Mouse (Mus musculus) cerebellum, adult 8-10 months (tissue): ENCODE data around the gene Gm17087.
A peak's percentile ranks its signal among the peaks of the same experiment; 100 is the strongest.

Experiments used
- DNase-seq: peaks from one replicate; pipeline ENCODE4 v3.0.0; 2022

The Gm17087 gene

DNA sequence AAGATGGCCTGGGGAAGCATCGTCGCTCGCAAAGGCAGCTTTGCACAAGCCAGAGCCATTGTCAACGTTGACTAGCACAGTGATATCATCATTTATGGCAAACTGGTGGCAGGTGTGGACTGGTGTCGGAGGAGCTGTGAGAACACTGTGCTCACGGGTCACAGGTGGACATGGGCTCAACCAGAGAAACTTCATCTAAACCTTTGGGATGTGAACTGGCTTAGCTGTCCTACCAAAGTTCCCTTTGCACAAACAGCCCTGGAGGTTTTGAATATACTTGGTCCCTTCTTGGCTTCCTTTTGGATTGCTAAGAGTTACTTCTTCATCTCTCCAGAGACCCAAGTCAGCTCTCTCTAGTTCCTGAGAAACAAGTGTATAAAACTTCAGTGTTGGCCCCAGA lies at the start of gene Gm17087:
Gene Gm17087 (minus strand): TSS at position 101 of the 400 bp plus-strand sequence.
- no peak for DNase-seq

DNA sequence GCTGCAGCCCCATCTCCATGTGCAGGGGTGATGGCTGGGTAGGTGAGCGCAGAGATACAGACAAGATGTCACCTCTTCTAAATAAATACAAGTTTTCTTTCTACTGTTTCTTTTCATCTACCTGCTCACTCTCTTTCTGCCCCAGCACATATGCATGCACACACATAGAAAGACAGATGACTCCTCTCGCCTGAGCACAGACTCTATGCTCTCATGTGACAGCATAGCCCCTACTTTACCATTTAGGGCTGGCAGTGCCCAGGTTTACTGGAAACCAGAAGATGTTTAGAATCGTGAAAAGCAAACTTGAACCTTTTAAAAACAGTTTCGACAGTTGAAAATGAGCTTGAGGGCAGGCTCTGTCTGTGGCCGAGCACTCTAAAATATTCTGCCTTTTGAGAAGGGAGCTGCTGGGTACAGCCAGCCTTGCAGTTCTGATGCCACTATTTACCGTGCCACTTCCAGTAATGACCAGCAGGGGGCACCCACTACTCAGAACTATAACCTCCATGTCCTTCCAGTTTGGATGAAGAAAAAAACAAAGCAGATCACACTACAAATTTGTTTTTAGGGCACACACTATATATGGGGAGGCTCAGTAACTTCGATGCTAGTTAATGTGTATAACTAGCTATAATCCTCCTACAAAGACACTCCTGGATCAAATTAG lies 47.3 kb upstream of the Gm17087 start:
- DNase-seq, result peak; percentile 90

DNA sequence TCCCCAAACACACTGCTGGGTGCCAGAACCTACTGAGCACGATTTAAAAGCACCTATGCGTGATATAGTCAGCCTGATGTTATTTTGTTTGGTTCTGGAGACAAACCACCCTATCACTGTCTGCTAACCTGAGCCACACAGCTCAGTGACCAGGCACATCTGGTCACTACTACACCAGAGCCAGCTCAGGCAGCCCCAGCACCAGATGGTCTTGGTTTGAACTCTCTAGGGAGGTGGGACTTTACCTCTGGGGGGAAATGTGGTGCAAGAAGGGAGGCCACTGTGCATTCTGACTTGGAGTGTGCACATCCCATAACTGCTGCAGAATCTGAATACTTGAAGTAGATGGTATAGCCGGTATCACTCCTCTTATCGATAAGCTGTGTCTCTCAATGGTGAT lies 45.2 kb upstream of the Gm17087 start:
- no peak for DNase-seq

DNA sequence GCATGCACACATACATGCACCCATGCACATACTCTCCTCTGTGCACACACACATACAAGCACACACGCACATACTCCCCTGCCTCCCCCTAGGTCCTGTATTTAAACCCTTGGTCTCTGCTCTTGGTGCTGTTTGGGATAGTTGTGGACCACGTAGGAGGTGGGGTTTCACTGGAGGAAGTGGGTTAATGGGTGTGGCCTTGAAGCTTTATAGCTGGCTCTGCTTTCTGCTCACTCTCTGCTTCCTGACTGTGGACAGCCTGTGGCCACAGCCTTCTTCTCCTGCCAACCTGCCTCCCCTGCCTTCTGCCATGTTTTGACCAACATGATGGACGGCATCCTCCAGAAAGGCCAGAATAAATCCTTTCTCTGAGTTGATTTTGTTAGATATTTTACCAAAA lies 39.9 kb upstream of the Gm17087 start:
- DNase-seq, result no peak

DNA sequence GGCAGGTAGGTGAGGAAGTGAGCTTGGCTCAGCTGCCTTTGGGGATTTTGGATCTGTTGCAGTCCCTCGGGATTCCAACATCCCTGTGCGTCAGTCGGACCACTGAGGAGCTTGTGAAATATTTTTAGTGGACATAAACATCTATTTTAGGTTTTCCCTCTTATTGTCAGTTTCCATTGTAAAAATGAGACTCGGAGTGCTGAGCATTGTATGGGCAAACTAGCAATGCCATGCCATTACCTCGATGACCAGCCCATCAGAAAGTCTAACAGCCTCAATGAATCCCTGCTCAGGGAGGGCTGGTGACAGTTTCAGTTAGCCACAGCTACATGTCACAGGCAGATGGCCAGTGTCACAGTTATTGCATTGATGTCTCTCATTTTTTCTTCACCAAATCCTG lies 39.2 kb upstream of the Gm17087 start:
- DNase-seq, result no peak

DNA sequence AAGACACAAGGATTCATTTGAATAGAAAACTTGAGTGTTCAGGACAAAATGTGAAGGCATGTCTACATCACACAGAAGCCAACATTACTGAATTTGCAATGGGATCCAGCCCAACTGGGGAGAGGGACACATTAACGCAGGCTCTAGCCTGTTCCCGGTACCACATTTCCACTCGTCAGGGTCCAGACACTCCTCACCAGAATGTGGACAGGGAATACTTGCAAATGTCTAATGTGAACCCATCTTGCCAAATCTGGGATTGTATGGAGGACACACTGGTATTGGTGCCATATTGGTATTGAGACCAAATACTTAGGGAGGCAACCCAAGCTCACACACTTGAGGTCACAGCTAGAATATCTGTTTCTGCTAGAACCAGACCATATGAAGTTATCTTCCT lies 36.2 kb upstream of the Gm17087 start:
- DNase-seq, result no peak

DNA sequence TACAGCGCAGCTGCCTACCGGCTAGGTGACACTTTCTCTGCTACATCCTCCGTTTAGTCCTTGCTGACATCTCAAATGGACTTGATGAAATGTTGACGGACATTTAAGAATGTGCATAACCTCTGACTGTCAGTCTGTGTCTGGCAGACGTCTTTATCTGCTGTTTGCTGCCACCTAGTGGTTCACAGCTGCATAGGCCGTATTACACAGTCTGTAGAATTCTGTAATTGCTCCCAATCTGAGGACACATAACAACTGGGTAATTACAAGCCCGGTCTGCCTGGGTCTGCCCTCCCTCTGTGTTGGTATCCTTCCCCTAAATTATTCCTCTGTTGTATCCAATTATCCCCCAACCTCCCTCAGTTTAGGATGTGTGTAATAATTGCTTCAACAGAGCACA lies 31.0 kb upstream of the Gm17087 start:
- peak; percentile 78 for DNase-seq

DNA sequence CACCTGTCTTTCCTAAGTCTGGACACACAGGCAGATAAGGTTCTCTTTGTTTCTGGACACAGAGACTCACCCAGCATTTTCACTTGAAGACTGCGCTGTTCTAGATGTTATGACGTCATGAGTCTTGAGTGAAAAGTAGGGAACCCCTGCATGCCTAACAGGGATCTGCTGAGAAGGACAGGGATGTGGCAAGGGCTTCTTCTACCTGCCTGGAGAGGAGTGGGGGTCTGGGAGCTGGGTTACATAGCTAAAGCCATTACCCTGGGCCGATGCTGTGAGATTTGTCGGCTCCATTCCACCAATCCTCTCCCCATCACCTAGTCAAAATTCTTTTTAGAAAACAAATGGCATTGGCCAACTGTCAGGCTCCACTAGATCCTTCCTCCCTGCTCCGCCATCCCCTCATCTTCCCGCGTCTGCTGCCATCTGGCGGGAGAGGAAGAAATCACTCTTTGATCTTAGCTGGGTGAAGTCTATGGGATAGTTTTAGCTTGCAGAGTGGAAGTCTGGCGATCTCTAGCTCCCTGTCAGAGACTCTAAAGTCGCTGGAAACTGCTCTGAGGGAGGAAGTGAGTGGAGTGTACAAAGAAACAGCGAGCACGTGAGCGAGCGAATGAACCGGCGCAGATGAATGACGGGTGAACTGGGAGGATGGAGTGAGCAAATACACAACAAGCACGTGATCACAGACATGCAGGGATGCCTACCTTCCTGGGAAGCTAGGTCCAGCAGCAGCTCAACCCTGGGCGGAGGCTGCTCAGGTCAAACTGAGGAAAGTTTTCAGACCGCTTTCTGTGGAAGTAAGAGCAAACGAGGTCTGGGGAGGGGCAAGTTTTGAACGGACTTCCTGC lies 25.9 kb upstream of the Gm17087 start:
- DNase-seq, result peak; percentile 89

DNA sequence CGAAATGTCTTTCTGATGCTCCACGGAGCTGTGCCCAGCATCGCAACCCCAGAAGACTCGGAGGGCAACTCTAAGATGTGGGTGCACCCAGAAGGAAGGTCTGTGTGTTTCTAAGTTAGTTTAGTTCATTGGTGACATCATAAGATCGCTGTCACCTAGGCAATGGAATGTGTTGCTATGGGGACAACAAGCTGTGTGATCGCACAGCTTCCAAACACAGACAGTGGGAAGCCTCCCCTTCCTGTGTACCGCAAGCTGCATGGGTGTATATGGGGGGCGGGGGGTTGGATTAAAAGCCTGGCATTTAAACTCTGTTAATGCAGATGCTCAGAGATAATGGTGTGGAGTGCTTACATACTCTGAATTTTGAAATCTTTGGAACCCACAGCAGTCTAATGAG lies 14.8 kb upstream of the Gm17087 start:
- DNase-seq, result no peak

DNA sequence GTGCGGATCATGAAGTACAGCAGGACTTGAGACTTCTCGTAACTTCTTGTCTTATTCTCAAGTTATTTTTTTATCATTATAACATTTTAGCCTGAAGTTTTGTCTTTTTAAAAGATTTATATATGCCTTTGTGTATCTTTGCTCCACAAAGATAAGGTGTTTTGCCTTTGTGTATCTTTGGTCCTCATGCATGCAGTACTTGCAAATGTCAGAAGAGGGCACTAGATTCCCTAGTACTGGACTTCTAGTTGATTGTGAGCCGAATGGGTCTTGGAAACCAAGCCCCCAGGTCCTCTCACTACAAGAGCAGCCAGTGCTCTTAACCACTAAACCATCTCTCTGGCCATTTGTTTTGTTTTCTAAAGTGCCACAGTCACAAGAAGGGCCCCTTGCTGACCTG lies 13.6 kb upstream of the Gm17087 start:
- DNase-seq, result no peak

DNA sequence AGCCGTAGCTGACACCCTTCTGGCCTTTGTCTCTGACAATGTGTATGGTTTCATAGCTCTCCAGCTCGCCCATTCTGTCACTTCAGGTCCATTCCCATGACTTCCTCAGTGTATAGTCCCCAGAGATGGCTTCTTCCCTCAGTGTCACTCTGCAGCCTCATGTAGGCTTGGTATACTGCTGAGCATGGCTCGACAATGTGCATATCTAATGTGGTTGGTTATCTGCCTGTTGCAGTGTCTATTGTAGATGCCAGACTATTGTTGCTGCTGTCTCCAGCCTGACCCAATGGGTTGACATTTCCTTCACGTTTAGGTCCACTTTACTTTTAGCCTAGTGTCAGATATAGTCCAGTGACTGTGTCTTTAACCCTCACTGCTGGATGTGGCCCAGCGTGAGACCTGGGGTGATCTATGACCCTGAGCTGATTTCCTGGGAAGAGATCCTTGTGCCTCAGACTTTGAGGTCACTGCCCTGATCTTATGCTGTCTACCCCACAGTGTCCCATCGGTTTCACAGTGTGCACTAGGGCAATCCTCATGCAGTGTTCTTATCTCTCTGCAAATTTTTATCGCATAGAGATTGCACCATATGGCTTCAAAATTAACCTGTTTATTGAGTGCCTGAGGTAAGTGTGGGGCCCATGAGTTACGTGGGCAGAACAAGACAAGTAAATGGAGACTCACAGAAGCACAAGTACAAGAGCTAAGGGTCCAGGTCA lies 7.0 kb upstream of the Gm17087 start:
- DNase-seq, result no peak

DNA sequence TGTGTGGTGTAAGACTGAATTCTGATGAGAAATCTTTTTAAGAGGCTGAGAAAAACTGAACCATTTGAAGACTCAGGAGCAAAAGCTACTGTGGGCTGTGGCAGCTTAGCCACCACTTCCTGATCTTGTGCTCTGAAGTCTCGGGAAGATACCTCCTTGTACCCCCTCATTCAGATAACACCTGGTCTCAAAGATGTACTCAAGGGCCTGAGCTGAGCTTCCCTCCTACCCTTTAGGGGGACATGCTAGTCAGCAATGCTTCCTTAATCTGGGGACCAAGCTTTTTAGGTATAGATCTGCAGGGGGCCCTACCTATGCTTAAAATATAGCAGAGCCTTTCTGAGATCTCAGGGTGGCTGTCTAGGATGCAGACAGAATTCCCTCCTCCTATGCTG lies 3.9 kb downstream of the Gm17087 start:
- no peak for DNase-seq

DNA sequence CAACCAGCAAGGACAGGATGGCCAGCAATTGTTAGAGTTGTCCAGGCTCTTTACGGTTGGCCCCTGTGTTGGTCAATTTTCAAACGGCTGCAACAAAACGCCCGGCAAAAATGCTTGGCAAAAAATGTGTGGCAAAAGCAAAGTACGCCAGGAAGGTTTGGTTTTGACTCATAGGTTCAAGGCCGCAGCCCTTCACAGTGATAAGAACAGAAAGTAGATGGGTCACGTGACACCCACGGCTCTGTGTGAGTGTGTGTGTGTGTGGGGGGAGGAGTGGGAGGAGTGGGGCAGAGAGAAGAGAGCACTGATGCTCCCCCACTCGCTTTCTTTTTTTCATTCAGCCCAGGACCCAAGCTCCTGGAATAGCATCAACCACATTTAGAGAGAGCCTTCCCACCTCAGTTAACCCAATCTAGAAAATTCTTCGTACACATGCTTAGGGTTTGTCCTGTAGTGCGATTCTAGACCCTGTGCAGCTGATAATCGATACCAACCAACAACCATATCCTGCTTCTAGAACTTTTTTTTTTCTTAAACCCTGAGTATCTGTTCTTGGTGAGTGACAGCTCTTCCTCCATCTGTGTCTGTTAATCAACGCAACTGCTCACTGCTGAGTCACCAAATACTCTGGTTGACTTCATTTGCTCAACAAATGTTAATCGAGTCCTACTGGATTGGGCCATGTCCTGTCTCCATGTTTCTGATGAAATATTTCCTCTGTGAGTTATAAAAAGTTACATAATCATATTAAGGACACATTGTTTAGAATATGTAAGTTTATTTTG lies 4.5 kb downstream of the Gm17087 start:
- no peak for DNase-seq

DNA sequence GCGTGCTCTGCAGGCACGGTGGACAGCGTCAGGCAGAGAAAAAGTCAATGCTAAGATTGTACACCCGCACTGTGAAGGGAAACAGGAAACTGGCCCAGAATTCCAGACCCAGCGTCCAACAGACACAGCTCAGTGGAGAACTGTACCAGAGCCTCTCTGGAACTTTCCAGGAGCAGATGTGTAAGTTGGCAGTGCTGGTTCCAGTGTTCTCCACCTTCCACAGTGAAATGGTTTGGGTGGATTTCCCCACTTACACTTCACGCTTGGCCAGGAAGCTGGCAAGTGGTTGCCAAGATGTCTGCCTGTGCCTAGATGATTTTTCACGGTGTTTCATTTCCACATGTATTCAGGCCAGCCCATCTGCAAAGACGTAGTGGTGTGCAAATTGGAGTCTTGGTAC lies 8.8 kb downstream of the Gm17087 start:
- DNase-seq, result no peak

DNA sequence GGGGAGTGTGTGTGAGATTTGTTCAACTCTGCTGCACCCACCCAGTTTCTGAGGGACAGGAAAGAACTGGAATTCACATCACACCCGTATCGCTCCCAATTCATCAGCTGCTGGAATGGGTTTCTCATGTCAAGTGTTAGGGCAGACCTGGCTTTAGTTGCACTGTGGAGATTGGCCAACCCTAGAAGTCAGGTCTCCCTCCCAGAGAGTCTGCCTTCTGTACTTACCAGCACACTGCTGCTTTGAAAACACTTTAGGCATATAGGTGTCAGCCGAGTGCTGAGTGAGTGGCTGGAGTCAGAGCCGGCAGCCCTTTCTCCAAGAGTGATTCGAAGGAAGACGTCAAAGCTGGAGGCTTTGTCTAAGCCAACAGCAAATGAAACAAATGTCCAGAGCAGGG lies 10.5 kb downstream of the Gm17087 start:
- peak; percentile 59 for DNase-seq

DNA sequence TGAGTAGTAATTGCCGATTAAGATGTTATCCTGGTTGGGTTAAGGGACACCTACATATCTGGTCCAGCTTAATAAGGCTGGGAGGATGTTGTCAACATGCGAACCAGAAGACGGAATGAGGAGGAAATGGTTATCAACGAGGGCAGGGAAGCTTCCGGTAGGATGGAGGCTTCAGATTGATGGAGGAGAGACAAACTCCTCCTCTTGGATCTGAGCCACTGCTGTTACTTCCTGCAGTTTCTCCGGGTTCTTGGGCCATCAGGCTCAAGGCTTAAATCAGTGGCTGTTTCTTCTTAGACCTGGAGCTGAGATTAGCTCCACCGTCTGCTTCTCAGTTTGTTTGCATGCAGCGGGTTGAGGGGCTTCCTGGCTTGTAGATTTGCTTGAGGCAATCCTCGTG lies 11.0 kb downstream of the Gm17087 start:
- no peak for DNase-seq

DNA sequence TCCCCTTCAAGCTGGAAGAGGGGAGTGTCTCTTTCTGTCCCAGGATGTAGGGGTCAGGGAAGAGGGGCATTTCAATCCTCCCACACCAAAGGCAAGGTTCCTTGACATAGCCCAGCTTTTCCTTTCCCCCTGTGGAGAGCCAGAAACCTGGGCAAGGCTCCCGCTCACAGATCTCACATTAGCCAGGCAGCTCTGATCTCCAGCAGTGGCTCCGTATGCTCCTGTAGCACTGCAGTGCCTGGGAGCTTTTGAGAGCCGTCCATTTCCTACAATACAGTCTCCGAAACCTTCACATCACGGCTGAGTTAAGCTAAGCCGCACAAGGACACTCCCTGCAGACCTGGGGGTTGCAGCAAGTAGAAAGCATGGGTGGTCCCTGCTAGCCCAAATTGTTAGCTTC lies 12.5 kb downstream of the Gm17087 start:
- DNase-seq, result peak; percentile 89

DNA sequence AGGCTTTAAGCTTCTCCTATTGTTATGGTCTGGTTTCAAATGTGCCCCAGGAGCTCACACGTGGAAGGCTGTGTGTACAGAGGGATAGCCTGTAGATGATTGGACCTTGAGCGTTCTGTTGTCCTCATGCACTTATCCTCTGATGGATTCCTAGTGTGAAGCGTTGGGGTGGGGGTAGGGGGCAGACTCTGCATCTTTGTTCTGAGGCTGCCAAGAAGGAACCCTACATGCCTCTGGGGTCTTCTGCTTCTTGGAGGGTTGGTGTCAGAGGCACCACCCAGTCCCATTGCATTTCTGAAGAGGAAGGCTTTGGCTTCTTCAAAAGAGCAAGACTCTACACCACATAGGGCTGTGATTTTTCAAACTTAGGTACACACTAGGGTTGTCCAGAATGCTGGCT lies 13.1 kb downstream of the Gm17087 start:
- DNase-seq, result no peak

DNA sequence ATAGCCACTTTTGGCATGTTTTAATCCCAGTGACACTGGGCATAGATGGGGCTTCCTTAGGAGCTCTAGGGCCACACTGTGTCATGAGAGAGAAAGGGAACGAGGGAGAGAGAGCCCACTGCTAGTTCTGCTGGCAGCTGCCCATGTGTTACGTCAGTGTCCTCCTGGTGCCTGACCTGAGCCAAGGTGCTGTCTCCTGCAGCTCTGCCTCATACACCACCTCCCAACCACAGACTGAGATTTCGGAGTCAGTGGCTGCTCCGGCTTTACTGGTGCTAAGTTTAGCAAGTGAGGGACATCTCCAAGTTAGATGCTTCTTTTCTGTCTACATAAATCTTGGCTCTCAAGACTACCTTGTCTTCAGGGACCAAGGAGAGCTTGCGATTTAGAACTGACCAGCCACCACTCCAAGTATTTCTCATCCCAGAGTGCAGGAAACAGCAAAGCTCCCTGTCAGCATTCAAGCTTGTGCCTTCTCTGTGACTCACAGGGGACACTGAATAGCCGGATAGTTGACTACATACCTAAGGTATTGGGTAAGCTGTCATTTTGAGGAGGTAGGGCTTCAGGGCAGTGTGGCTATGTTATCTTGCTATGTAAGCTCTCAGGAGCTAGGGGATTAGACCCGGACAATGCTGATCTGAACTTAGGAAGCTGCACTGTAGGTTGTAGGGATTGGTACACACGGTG lies 14.3 kb downstream of the Gm17087 start:
- DNase-seq, result peak; percentile 95

DNA sequence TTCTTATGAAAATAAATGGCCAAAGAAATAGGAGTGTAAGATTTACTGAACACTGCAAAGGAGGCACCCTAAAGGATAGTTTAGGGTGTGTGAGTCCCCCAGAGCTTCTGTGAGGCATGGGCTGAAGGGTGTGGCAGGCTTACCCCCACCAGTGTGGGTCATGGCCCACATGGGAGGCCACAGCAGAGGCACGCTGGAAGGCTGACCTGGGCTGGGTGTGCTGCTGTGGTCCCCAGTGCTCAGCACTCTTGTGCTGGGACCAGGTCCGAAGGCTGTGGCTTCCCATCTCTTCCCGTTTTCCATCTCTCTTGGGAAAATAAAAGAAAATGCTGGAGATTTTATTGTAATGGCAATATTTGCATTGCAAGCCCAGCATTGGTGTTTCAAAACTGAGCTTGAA lies 15.1 kb downstream of the Gm17087 start:
- no peak for DNase-seq

DNA sequence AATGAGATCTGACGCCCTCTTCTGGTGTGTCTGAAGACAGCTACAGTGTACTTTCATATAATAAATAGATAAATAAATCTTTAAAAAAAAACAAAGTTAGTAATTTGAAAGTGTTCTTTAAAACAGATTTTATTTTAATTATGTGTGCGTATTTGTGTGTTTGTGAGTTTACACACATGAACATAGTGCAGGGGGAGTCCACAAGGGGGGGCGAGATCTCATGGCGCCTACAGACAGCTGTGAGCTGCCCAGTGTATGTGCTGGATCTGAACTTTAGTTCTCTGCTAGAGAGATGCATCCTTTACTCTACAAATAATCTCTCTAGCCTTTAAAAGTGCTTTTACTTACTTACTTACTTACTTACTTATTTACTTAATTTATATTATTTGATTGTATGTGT lies 18.0 kb downstream of the Gm17087 start:
- no peak for DNase-seq

DNA sequence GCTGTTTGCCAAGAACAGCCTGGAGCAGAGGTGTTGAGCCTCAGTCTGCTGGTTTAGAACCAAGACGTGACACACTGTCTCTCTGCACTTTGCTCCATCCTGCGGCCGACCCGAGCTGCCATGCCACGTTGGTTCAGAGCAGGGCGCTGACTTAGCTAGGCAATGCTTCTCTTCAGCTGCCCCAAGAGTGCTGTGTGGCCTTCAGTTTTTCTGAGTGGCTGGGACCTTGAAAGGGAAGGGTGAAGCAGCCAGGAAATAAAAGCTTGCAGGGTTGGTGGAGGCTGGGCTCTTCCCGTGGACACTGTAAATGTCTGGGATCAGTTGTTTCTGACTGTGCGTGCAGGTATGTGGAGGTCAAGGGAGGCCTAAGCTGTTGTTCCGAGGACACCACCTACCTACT lies 20.4 kb downstream of the Gm17087 start:
- DNase-seq, result no peak
